Mouse (Mus musculus) hindbrain, postnatal 0 days (tissue): ENCODE data around the gene Wsb1. TPM values are rescaled to one million over a fixed set of nuclear protein-coding genes. Genes with fewer than 3 reads are reported as not detected.

Source experiments
- ATAC-seq: fragments of 200-750 bp; cut with Nextera tagmentation; 2 replicates; pipeline ENCODE4 v1.8.0; 2017; ENCODE audit warnings: mild to moderate bottlenecking, moderate TSS enrichment, moderate library complexity
- DNase-seq: peaks from one replicate; pipeline ENCODE4 v3.0.0-alpha.2; 2015; ENCODE audit warnings: low spot score
- H3K27ac ChIP-seq: fragments of 300-500 bp; sonication (generic); 2 replicates; pipeline ENCODE4 v1.5.1; 2014; ENCODE audit warnings: mild to moderate bottlenecking
- H3K27me3 ChIP-seq: fragments of 300-500 bp; sonication (generic); 2 replicates; pipeline ENCODE4 v1.6.1; 2014; ENCODE audit warnings: low read length, mixed read lengths; ENCODE audit not compliant: insufficient read depth
- H3K36me3 ChIP-seq: fragments of 300-500 bp; sonication (generic); 2 replicates; pipeline ENCODE4 v1.6.1; 2014; ENCODE audit warnings: low read length, mixed read lengths; ENCODE audit not compliant: insufficient read depth
- H3K4me1 ChIP-seq: fragments of 300-500 bp; sonication (generic); 2 replicates; pipeline ENCODE4 v1.6.1; 2014; ENCODE audit warnings: antibody characterized with exemption, low read length, mixed read lengths; ENCODE audit not compliant: insufficient read depth
- H3K4me2 ChIP-seq: fragments of 300-500 bp; sonication (generic); 2 replicates; pipeline ENCODE4 v1.6.1; 2014; ENCODE audit warnings: low read depth, mild to moderate bottlenecking, low read length, moderate library complexity, mixed read lengths
- H3K4me3 ChIP-seq: fragments of 300-500 bp; sonication (generic); 2 replicates; pipeline ENCODE4 v1.5.1; 2014; ENCODE audit warnings: low read length
- H3K9ac ChIP-seq: fragments of 300-500 bp; sonication (generic); replicated peaks from 2 replicates; pipeline ENCODE4 v1.6.1; 2014; ENCODE audit warnings: mild to moderate bottlenecking, low read length, moderate library complexity, mixed read lengths
- H3K9me3 ChIP-seq: fragments of 300-500 bp; sonication (generic); 2 replicates; pipeline ENCODE4 v1.6.1; 2016; ENCODE audit warnings: low read length, mixed read lengths
- CTCF ChIP-seq: IDR thresholded peaks from 2 replicates; pipeline ENCODE4 v1.5.1; 2016; ENCODE audit warnings: antibody characterized with exemption, control low read depth, low read depth
- WGBS: fragments of 180-500 bp; shearing (Covaris S2); extraction: QIAGEN DNeasy Blood & Tissue Kit; methylation state at CpG from one replicate; pipeline ENCODE4 v1.1.7; 2014; 5-methylcytosine and 5-hydroxymethylcytosine counted together
- polyA plus RNA-seq: library from polyadenylated mRNA; unstranded; fragments of >200 nt; fragmentation: Nextera tagmentation; extraction: Ambion mirVana; gene quantifications from 2 replicates; pipeline ENCODE4 v1.2.1, GENCODE M21; 2015
- total RNA-seq: library from RNA; depleted of rRNA; stranded (reverse); fragments of >200 nt; gene quantifications from 2 replicates; pipeline ENCODE4 v1.2.3, GENCODE M21; 2014

Wsb1 gene
- total and polyA plus RNA-seq, 2 experiments from 2014 or later, result 202 to 216 TPM

DNA sequence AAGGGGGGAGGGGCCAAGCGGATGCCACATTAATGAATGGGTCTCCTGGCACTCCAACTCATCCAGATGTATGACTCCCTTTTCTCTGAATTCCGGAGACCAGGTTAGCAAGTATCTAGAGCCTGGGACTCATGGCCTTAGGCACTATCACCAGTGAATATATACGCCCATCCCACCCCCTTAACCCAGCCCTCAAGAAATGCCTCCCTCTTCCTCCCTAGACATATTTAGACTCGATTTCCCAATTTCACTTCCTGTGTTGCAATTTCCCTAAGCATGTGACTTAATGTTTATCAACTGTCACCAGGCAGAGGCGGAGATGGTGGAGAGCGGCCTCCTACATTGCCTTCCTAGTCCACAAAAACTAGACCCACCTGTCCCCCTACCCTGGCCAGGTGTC is 33.0 kb upstream of the Wsb1 start:
- WGBS, result 91% methylated on average over 6 of the region's 6 CpGs

DNA sequence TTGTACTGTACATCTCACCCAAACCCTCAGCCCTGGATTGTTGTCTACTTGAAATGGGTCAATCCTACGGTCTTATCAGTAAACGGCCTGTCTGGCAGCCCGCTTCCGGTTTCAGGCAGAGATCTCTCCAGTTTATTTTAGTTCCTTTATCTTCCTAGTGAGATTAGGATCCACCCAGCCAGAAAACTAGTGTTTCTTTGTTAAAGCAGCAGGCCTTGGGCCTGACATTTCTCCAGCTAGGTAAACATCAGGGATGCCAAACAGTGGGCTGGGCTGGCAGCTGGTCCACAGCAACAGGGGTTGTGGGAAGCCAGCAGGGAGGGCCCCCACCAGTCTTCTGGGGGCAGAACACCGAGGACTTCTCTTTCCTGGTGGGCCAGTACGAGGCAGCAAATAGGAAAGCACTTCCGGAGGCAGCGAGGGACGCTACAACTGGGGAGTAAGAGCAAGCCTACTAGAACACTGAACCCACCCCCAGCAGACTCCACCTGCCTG is 31.9 kb upstream of the Wsb1 start:
- ATAC-seq (no peak), DNase-seq (no peak)
- H3K9me3 ChIP-seq, result no peaks in the 10 kb centered on the region
- no peaks in the 10 kb centered on the region for H3K27me3 ChIP-seq
- no peaks in the 10 kb centered on the region for H3K36me3 ChIP-seq
- H3K4me3 ChIP-seq, result no peak overlapping the region
- no peaks in the 10 kb centered on the region for H3K4me1 ChIP-seq
- TF ChIP-seq CTCF, result no peak
- 82% methylated on average over 9 of the region's 9 CpGs for WGBS
- no peak overlapping the region for H3K4me2 ChIP-seq
- H3K27ac ChIP-seq, result no peak overlapping the region
- H3K9ac ChIP-seq, result no peak overlapping the region

More for the DNA sequence above, 33.0 kb upstream of the Wsb1 start:
- no peak for TF ChIP-seq CTCF
- H3K36me3 ChIP-seq, result no peaks in the 10 kb centered on the region
- no peak for ATAC-seq
- no peaks in the 10 kb centered on the region for H3K27me3 ChIP-seq
- H3K4me3 ChIP-seq, result no peak overlapping the region
- no peak overlapping the region for H3K27ac ChIP-seq
- H3K4me2 ChIP-seq, result no peak overlapping the region
- no peaks in the 10 kb centered on the region for H3K9me3 ChIP-seq
- no peak for DNase-seq
- H3K4me1 ChIP-seq, result no peaks in the 10 kb centered on the region
- H3K9ac ChIP-seq, result no peak overlapping the region

- TF ChIP-seq CTCF, result no peak
- WGBS, result 96% methylated on average over 4 of the region's 4 CpGs
- Histone ChIP-seq H3K36me3 (no peaks in the 10 kb centered on the region), H3K27ac (no peak overlapping the region), H3K27me3 (no peaks in the 10 kb centered on the region), H3K9ac (no peak overlapping the region), H3K4me2 (no peak overlapping the region), H3K9me3 (no peaks in the 10 kb centered on the region), H3K4me3 (no peak overlapping the region), H3K4me1 (no peaks in the 10 kb centered on the region)
- DNase-seq (no peak), ATAC-seq (no peak)
These were observed 29.0 kb upstream of the Wsb1 start for GRCm38 (mm10) chr11:79283350-79284030.

GRCm38 (mm10) chr11:79281396-79281795 is 26.9 kb upstream of the Wsb1 start:
- WGBS, result 62% methylated on average over 5 of the region's 5 CpGs
- ATAC-seq (no peak), DNase-seq (no peak)
- Histone ChIP-seq H3K36me3 (no peaks in the 10 kb centered on the region), H3K9ac (no peak overlapping the region), H3K9me3 (no peaks in the 10 kb centered on the region), H3K27me3 (no peaks in the 10 kb centered on the region), H3K27ac (no peak overlapping the region), H3K4me2 (no peak overlapping the region), H3K4me1 (no peaks in the 10 kb centered on the region), H3K4me3 (no peak overlapping the region)
- no peak for TF ChIP-seq CTCF

- no peak overlapping the region for H3K27ac ChIP-seq
- no peak for TF ChIP-seq CTCF
- H3K9ac ChIP-seq, result no peak overlapping the region
- no peak overlapping the region for H3K4me2 ChIP-seq
- no peaks in the 10 kb centered on the region for H3K36me3 ChIP-seq
- 21% methylated on average over 2 of the region's 2 CpGs for WGBS
- no peak overlapping the region for H3K4me3 ChIP-seq
- H3K9me3 ChIP-seq, result no peaks in the 10 kb centered on the region
- no peaks in the 10 kb centered on the region for H3K4me1 ChIP-seq
- H3K27me3 ChIP-seq, result no peaks in the 10 kb centered on the region
- peak; percentile 71 for DNase-seq
- no peak for ATAC-seq
These were observed 25.4 kb upstream of the Wsb1 start for GRCm38 (mm10) chr11:79279732-79280405.

GRCm38 (mm10) chr11:79273757-79274156 is 19.3 kb upstream of the Wsb1 start:
- DNase-seq, result no peak
- Histone ChIP-seq H3K4me3 (no peak overlapping the region), H3K4me1 (no peaks in the 10 kb centered on the region), H3K9me3 (no peaks in the 10 kb centered on the region), H3K4me2 (no peak overlapping the region), H3K9ac (no peak overlapping the region), H3K27me3 (no peaks in the 10 kb centered on the region), H3K27ac (no peak overlapping the region), H3K36me3 (no peaks in the 10 kb centered on the region)
- ATAC-seq, result no peak
- 86% methylated on average over 4 of the region's 4 CpGs for WGBS
- no peak for TF ChIP-seq CTCF

DNA sequence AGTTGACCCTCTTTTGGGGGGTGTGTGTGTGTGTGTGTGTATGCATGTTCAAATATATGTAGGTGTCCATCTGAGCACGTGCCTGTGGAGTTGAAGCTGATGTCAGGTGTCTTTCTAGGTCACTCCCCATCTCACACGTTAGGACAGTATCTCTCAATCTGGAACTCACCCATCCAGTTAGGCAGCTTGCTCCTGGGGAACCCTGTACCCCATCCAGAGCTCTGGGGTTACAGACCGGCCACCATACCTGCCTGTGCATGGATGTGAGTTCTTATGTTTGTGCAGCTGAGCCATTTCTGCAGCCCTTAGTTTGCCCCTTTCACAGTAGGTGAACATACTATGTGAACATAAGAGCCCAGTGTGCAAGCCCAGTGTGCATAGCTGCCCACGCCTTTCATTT is 18.6 kb upstream of the Wsb1 start:
- no peak for ATAC-seq
- Histone ChIP-seq H3K27me3 (no peaks in the 10 kb centered on the region), H3K4me1 (no peaks in the 10 kb centered on the region), H3K4me2 (no peak overlapping the region), H3K4me3 (no peak overlapping the region), H3K36me3 (no peaks in the 10 kb centered on the region), H3K27ac (no peak overlapping the region), H3K9me3 (no peaks in the 10 kb centered on the region), H3K9ac (no peak overlapping the region)
- WGBS, result 73% methylated on average over 4 of the region's 4 CpGs
- DNase-seq, result no peak
- TF ChIP-seq CTCF, result no peak
